Mouse (Mus musculus) G1E (cell line): ENCODE data around the gene Sparcl1.

Experiments used
- CTCF ChIP-seq: IDR thresholded peaks from 2 replicates; pipeline ENCODE4 v1.5.1; 2012; ENCODE audit warnings: low read depth, low read length, inconsistent platforms, mixed read lengths
- GATA1 ChIP-seq: IDR thresholded peaks from 2 replicates; pipeline ENCODE4 v1.6.1; 2012; ENCODE audit warnings: borderline replicate concordance, low read length, inconsistent platforms, mixed read lengths
- GATA2 ChIP-seq: IDR thresholded peaks from 2 replicates; pipeline ENCODE4 v1.6.1; 2012; ENCODE audit warnings: low read depth, low read length, inconsistent platforms, borderline replicate concordance
- POLR2AphosphoS5 ChIP-seq: IDR thresholded peaks from 2 replicates; pipeline ENCODE4 v1.6.1; 2012; ENCODE audit warnings: low read depth, low read length, inconsistent platforms; ENCODE audit not compliant: insufficient replicate concordance
- TAL1 ChIP-seq: conservative IDR thresholded peaks from 2 replicates; pipeline ENCODE4 v1.6.1; 2012; ENCODE audit warnings: low read depth, low read length, inconsistent platforms, mixed read lengths

DNA sequence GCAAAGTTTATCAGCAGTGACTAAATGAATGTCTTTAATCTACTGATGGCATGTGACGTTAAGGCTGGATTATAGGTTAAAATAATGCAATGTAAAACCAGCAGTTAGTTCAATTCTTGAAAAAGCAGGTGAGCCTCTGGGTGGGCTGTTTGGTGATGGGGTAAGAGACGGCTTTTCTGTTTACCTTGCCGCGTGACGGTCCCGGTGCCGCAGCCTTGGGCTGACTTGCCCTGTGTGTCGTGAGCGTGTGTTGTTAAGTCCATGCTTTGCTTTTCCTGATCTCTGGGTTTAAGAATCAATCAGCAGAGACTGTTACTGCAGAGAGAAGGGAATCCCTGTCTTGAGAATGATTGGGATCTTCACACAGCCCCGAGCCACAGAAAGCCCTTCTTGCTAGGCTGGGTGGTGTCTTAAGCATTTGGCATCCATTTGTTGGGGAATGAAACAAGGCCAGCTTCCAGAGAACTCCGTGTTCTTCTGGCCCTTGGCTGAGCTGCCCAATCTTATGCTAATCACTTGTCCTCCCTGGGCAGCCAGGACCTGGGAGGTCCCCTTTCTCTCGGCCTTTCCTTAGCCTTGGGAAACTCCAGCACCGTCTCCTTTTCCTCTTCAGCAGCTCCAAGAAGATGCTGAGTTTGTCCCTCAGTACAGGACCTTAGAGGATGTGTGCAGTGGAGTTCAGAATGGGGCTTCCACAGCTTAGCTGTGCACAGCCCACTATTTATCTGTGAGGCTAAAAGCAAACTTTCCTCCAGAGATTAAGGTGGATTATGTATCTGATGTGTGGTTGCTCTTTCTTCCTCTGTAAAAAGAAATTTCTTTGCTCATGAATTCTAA, 51.4 kb downstream of the Sparcl1 start:
- TF ChIP-seq CTCF (no peak), GATA1 (no peak), GATA2 (no peak), TAL1 (no peak), POLR2AphosphoS5 (no peak)
